Mouse (Mus musculus) erythroblast, embryonic 14.5 days (primary cell): ENCODE measurements around the gene Rgs17. TPM values are rescaled to one million over a fixed set of nuclear protein-coding genes. Genes with fewer than 3 reads are reported as not detected.

Experiments used
- H3K27me3 ChIP-seq: 2 replicates; pipeline ENCODE4 v1.6.1; 2012; ENCODE audit warnings: inconsistent platforms; ENCODE audit not compliant: control insufficient read depth
- H3K36me3 ChIP-seq: 2 replicates; pipeline ENCODE4 v1.6.1; 2012; ENCODE audit warnings: mild to moderate bottlenecking, inconsistent platforms; ENCODE audit not compliant: control insufficient read depth
- H3K4me1 ChIP-seq: 2 replicates; pipeline ENCODE4 v1.6.1; 2012; ENCODE audit warnings: inconsistent platforms; ENCODE audit not compliant: control insufficient read depth
- H3K4me3 ChIP-seq: replicated peaks from 2 replicates; pipeline ENCODE3; 2012; ENCODE audit warnings: moderate library complexity, mild to moderate bottlenecking, inconsistent platforms
- H3K9me3 ChIP-seq: 2 replicates; pipeline ENCODE4 v1.6.1; 2012; ENCODE audit warnings: low read length, inconsistent platforms, mixed read lengths; ENCODE audit not compliant: control insufficient read depth
- GATA1 ChIP-seq: IDR thresholded peaks from 2 replicates; pipeline ENCODE4 v1.6.1; 2012; ENCODE audit warnings: low read length, inconsistent platforms, mixed read lengths
- TAL1 ChIP-seq: IDR thresholded peaks from 3 replicates; pipeline ENCODE4 v1.6.1; 2012; ENCODE audit warnings: low read length, inconsistent platforms, mixed read lengths
- polyA plus RNA-seq: library from polyadenylated mRNA; stranded (reverse); fragments of >175 nt; gene quantifications from 2 replicates; pipeline ENCODE4 v1.2.3, GENCODE M21; 2012

Rgs17 gene
- polyA plus RNA-seq, 1 experiment = not detected

GRCm38 (mm10) chr10:5807683-5808082 lies 114.5 kb downstream of the Rgs17 start:
- H3K36me3 ChIP-seq = peaks cover 36% of the 10 kb centered on the region
- H3K9me3 ChIP-seq = peaks cover 2% of the 10 kb centered on the region; the same call in 1 of the 2 replicates
- peaks cover 31% of the 10 kb centered on the region for H3K4me1 ChIP-seq
- no peaks in the 10 kb centered on the region for H3K27me3 ChIP-seq
- TF ChIP-seq TAL1 (no peak), GATA1 (no peak)
- H3K4me3 ChIP-seq = no peak overlapping the region

GRCm38 (mm10) chr10:5806996-5807395 lies 115.2 kb downstream of the Rgs17 start:
- Histone ChIP-seq H3K9me3 (peaks cover 2% of the 10 kb centered on the region; the same call in 1 of the 2 replicates), H3K4me3 (peak overlapping the region; percentile 99), H3K27me3 (no peaks in the 10 kb centered on the region), H3K4me1 (peaks cover 38% of the 10 kb centered on the region), H3K36me3 (peaks cover 36% of the 10 kb centered on the region)
- TF ChIP-seq TAL1 = no peak
- TF ChIP-seq GATA1 = no peak

GRCm38 (mm10) chr10:5806416-5806815 lies 115.8 kb downstream of the Rgs17 start:
- TF ChIP-seq TAL1 (no peak), GATA1 (no peak)

GRCm38 (mm10) chr10:5805731-5806307 lies 116.4 kb downstream of the Rgs17 start:
- Histone ChIP-seq H3K27me3 (no peaks in the 10 kb centered on the region), H3K4me3 (peak overlapping the region; percentile 99), H3K4me1 (peaks cover 49% of the 10 kb centered on the region), H3K9me3 (peaks cover 2% of the 10 kb centered on the region; the same call in 1 of the 2 replicates), H3K36me3 (peaks cover 41% of the 10 kb centered on the region)
- TF ChIP-seq TAL1 (no peak), GATA1 (no peak)

More at GRCm38 (mm10) chr10:5806416-5806815, 115.8 kb downstream of the Rgs17 start:
- H3K4me1 ChIP-seq = peaks cover 43% of the 10 kb centered on the region
- no peaks in the 10 kb centered on the region for H3K27me3 ChIP-seq
- peaks cover 2% of the 10 kb centered on the region; the same call in 1 of the 2 replicates for H3K9me3 ChIP-seq
- H3K36me3 ChIP-seq = peaks cover 36% of the 10 kb centered on the region
- H3K4me3 ChIP-seq = peak overlapping the region; percentile 99

GRCm38 (mm10) chr10:5805243-5805730 lies 116.9 kb downstream of the Rgs17 start, which contains the start of gene Fbxo5:
TSS of gene Fbxo5 (minus strand) at chr10:5805600.
- peaks cover 46% of the 10 kb centered on the region for H3K36me3 ChIP-seq
- TF ChIP-seq TAL1 (no peak), GATA1 (no peak)
- H3K27me3 ChIP-seq = no peaks in the 10 kb centered on the region
- H3K9me3 ChIP-seq = peaks cover 2% of the 10 kb centered on the region; the same call in 1 of the 2 replicates
- H3K4me3 ChIP-seq = peak within 1 kb of the TSS; percentile 99
- peaks cover 53% of the 10 kb centered on the region for H3K4me1 ChIP-seq

GRCm38 (mm10) chr10:5804691-5805156 lies 117.5 kb downstream of the Rgs17 start:
- TF ChIP-seq GATA1 (peak; percentile 86), TAL1 (no peak)
- H3K4me3 ChIP-seq = peak overlapping the region; percentile 99
- H3K36me3 ChIP-seq = peaks cover 52% of the 10 kb centered on the region
- peaks cover 55% of the 10 kb centered on the region for H3K4me1 ChIP-seq
- H3K9me3 ChIP-seq = peaks cover 2% of the 10 kb centered on the region; the same call in 1 of the 2 replicates
- no peaks in the 10 kb centered on the region for H3K27me3 ChIP-seq

- peaks cover 61% of the 10 kb centered on the region for H3K36me3 ChIP-seq
- peaks cover 52% of the 10 kb centered on the region for H3K4me1 ChIP-seq
- TF ChIP-seq GATA1 (no peak), TAL1 (no peak)
These were observed 118.5 kb downstream of the Rgs17 start for GRCm38 (mm10) chr10:5803739-5804138.

GRCm38 (mm10) chr10:5802866-5803265 lies 119.3 kb downstream of the Rgs17 start:
- Histone ChIP-seq H3K36me3 (peaks cover 69% of the 10 kb centered on the region), H3K4me3 (peak overlapping the region; percentile 99), H3K9me3 (peaks cover 2% of the 10 kb centered on the region; the same call in 1 of the 2 replicates), H3K27me3 (no peaks in the 10 kb centered on the region), H3K4me1 (peaks cover 52% of the 10 kb centered on the region)
- TF ChIP-seq TAL1 = no peak
- no peak for TF ChIP-seq GATA1

More at GRCm38 (mm10) chr10:5803739-5804138, 118.5 kb downstream of the Rgs17 start:
- Histone ChIP-seq H3K9me3 (peaks cover 2% of the 10 kb centered on the region; the same call in 1 of the 2 replicates), H3K4me3 (peak overlapping the region; percentile 99), H3K27me3 (no peaks in the 10 kb centered on the region)

GRCm38 (mm10) chr10:5800490-5800889 lies 121.7 kb downstream of the Rgs17 start:
- Histone ChIP-seq H3K4me1 (peaks cover 31% of the 10 kb centered on the region), H3K36me3 (peaks cover 78% of the 10 kb centered on the region), H3K9me3 (peaks cover 2% of the 10 kb centered on the region; the same call in 1 of the 2 replicates), H3K4me3 (peak overlapping the region; percentile 99), H3K27me3 (no peaks in the 10 kb centered on the region)
- TF ChIP-seq TAL1 (no peak), GATA1 (no peak)
